Mouse (Mus musculus): ENCODE measurements around the gene Hs6st3.

DNA sequence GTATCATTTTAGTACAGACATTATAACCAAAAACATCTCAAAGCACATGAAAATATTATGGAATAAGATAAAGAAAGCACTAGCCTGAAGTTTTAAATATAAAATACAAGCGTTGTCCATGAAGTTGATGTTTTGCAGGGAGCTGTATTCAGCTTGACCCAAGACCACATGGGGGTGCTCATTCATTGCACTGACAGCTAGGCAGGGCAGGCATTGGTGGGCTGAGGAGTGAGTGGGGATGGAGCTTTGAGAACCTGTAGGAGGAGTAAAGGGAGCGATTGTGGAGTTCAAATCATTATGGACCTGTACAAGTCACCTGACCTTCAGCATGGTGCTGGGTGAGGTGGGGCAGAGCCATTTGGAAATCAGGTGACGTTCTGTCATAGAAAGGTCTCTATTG is 14.1 kb upstream of the Hs6st3 start:
- no peak for TF ChIP-seq ELF1 (IDR thresholded peaks at IDR 0.05; ENCODE audit: low read depth, low read length)
- no peak for TF ChIP-seq ETS1 (conservative IDR thresholded peaks at IDR 0.05; ENCODE audit: low read depth, low read length)
- no peak; the same call in 1 of the 2 replicates for TF ChIP-seq RAD21 (IDR thresholded peaks at IDR 0.05; ENCODE audit: low read depth, low read length)
- TF ChIP-seq CTCF (conservative IDR thresholded peaks at IDR 0.05 in 1 of 2, IDR thresholded peaks at IDR 0.05 in 1 of 2; ENCODE audit: low read depth in 2 of 2, low read length in 2 of 2): no peak
- TF ChIP-seq EP300 (IDR thresholded peaks at IDR 0.05; ENCODE audit: low read length): no peak
- TF ChIP-seq RCOR1 (conservative IDR thresholded peaks at IDR 0.05; ENCODE audit: low read depth, low read length): no peak
- TF ChIP-seq MEF2A (IDR thresholded peaks at IDR 0.05; ENCODE audit: borderline replicate concordance, low read depth, low read length): no peak
- TF ChIP-seq POLR2A (IDR thresholded peaks at IDR 0.05; ENCODE audit: low read depth, low read length): no peak
- no peak for TF ChIP-seq MAZ (IDR thresholded peaks at IDR 0.05; ENCODE audit: low read depth, low read length)
- no peak for TF ChIP-seq TCF12 (IDR thresholded peaks at IDR 0.05; ENCODE audit: low read depth, low read length)
- TF ChIP-seq ZNF384 (IDR thresholded peaks at IDR 0.05; ENCODE audit: low read depth, low read length): no peak
